Mouse (Mus musculus): ENCODE results near the gene Gm10031. TPM values are rescaled to one million over a fixed set of nuclear protein-coding genes. Genes with fewer than 3 reads are reported as not detected.

Gene Gm10031
- polyA plus RNA-seq, 1 experiment from 2014 or later, result 0.25 TPM

GRCm38 (mm10) chr1:156558024-156558930 is 34.5 kb downstream of the Gm10031 start, which contains the start of gene Abl2:
Gene Abl2 (plus strand): TSS chr1:156558786.
- peak; percentile 91 for ATAC-seq (ENCODE audit: insufficient number of reproducible peaks, insufficient read depth, low FRiP score, low TSS enrichment, low read depth)
- Histone ChIP-seq H3K36me3 (no peaks in the 10 kb centered on the region), H3K9me3 (no peaks in the 10 kb centered on the region), H3K4me1 (peaks cover 10% of the 10 kb centered on the region), H3K27me3 (no peaks in the 10 kb centered on the region), H3K27ac (peak within 1 kb of the TSS; percentile 96), H3K4me2 (peak within 1 kb of the TSS; percentile 69), H3K4me3 (peak within 1 kb of the TSS; percentile 95), H3K9ac (peak within 1 kb of the TSS; percentile 99)
- WGBS, result 8% methylated on average over 60 of the region's 60 CpGs

DNA sequence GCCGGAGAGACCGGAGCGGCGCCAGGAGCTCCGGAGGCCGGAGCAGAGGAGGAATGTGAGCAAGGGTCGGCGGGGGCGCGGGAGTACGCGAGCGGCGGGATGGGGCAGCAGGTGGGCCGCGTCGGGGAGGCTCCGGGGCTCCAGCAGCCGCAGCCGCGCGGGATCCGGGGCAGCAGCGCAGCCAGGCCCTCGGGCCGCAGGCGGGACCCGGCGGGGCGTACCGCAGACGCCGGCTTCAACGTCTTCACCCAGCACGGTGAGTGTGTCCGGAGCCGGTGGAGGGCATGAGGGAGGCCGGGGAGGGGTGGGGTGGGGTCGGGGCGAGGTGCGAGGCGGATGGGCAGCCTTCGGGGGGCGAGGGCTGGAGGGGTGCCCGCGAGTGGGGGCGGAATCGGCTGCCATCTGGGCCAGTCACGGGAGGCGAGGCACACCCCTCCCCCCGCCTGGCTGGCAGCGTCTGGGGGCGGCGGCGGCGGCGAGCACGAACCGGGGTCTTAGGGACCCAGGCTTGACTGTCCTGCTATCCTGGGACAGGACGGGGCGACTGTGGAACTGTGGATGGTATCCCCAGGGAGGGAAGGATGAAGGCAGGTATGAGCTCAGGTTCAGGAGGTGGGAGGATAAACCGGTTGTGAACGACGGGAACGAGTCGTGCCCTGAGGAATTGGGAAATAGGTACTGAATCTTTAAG is 35.3 kb downstream of the Gm10031 start:
- Histone ChIP-seq H3K9me3 (no peaks in the 10 kb centered on the region), H3K4me2 (peak overlapping the region; percentile 69), H3K4me1 (peaks cover 10% of the 10 kb centered on the region), H3K4me3 (peak overlapping the region; percentile 95), H3K9ac (peak overlapping the region; percentile 99), H3K27me3 (no peaks in the 10 kb centered on the region), H3K27ac (peak overlapping the region; percentile 96), H3K36me3 (no peaks in the 10 kb centered on the region)
- under 1% methylated on average over 52 of the region's 66 CpGs for WGBS
- ATAC-seq (ENCODE audit: insufficient number of reproducible peaks, insufficient read depth, low FRiP score, low TSS enrichment, low read depth), result peak; percentile 48

DNA sequence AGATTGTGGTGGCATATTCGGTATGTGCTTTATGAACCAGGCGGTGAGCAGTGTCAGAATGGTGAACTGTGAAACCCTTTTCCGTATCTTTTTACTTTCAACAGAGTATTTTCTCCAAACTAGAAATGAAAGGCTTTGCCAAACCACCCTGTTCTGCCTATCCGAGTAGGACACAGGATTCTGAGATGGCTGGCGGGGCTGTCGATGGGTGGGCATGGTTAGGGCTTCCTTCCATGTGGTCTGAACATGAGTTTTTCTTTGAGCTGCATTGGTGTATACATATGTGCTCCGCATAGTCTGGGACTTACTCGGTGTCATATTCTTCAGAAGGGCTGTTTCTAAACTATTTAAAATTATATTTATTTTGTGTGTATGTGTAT is 35.8 kb downstream of the Gm10031 start:
- no peaks in the 10 kb centered on the region for H3K36me3 ChIP-seq
- H3K4me1 ChIP-seq, result peaks cover 10% of the 10 kb centered on the region
- WGBS, result 9% methylated on average over 8 of the region's 8 CpGs
- peak overlapping the region; percentile 99 for H3K9ac ChIP-seq
- peak overlapping the region; percentile 95 for H3K4me3 ChIP-seq
- H3K27me3 ChIP-seq, result no peaks in the 10 kb centered on the region
- peak overlapping the region; percentile 69 for H3K4me2 ChIP-seq
- no peaks in the 10 kb centered on the region for H3K9me3 ChIP-seq
- H3K27ac ChIP-seq, result peak overlapping the region; percentile 96; the same call in 1 of the 2 replicates
- ATAC-seq (ENCODE audit: insufficient number of reproducible peaks, insufficient read depth, low FRiP score, low TSS enrichment, low read depth), result no peak

GRCm38 (mm10) chr1:156560500-156560899 is 36.7 kb downstream of the Gm10031 start:
- no peak for ATAC-seq (ENCODE audit: insufficient number of reproducible peaks, insufficient read depth, low FRiP score, low TSS enrichment, low read depth)
- Histone ChIP-seq H3K4me2 (peak overlapping the region; percentile 69), H3K36me3 (no peaks in the 10 kb centered on the region), H3K4me3 (no peak overlapping the region), H3K9me3 (no peaks in the 10 kb centered on the region), H3K27ac (no peak overlapping the region), H3K4me1 (peaks cover 10% of the 10 kb centered on the region), H3K9ac (no peak overlapping the region), H3K27me3 (no peaks in the 10 kb centered on the region)
- WGBS, result 92% methylated on average over 9 of the region's 9 CpGs

DNA sequence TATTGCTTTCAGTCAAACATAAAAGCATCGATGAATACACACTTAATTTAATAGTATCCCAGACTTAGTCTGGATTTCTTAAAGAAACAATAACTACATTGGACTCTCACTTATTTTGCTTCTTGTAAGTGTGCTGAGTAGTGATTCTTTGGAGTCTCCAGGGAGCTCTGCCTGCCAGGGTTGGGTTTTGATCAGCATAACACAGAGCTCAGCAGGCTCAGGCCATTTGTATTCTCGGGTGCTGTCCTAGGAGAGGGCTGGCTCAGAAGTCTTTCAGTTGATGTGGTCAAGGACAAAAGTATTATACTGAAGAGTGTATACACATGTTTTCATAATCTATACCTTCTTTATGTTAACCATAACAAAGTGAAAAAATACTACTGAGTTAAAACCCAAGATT is 41.5 kb downstream of the Gm10031 start:
- 65% methylated on average over 2 of the region's 2 CpGs for WGBS
- Histone ChIP-seq H3K27ac (no peak overlapping the region), H3K4me2 (no peak overlapping the region), H3K4me1 (peaks cover 7% of the 10 kb centered on the region), H3K27me3 (no peaks in the 10 kb centered on the region), H3K4me3 (no peak overlapping the region), H3K9ac (no peak overlapping the region), H3K36me3 (no peaks in the 10 kb centered on the region), H3K9me3 (no peaks in the 10 kb centered on the region)
- ATAC-seq (ENCODE audit: insufficient number of reproducible peaks, insufficient read depth, low FRiP score, low TSS enrichment, low read depth), result no peak

DNA sequence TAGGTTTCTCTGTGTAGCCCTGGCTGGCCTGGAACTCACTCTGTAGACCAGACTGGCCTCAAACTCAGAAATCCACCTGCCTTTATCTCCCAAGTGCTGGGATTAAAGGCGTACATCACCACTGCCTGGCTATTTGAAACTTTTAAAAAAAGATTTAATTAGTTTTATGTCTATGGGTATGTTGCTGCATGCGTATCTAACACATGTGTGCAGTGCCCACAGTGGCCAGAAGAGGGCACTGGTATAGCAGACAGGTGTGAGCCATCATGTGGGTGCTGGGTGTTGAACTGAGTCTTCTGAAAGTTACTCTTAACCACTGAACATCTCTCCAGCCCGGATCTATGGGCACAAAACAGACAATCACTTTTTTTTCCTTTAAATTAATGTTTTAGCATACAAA is 42.3 kb downstream of the Gm10031 start:
- ATAC-seq (ENCODE audit: insufficient number of reproducible peaks, insufficient read depth, low FRiP score, low TSS enrichment, low read depth), result no peak
- 98% methylated on average over 3 of the region's 3 CpGs for WGBS
- no peaks in the 10 kb centered on the region for H3K27me3 ChIP-seq

DNA sequence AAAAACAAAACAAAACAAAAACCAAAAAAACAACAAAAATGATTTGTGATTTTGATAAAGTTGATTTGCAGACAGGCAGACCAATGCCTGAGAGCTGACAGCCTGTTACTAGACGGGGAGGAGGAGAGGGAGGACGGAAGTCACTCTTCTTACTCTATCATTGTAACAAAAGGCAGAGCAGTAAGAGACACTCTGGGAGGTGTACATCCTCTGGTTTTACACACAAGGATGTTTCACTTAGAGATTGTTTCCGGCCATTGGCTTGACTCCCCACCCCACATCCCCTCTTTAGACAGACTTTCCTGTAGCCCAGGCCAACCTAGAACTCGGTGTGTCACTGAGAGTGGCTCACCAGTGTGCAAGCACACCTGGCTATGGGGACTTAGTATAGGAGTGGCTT is 45.8 kb downstream of the Gm10031 start:
- H3K4me1 ChIP-seq, result peaks cover 9% of the 10 kb centered on the region; the same call in 1 of the 2 replicates
- no peaks in the 10 kb centered on the region for H3K36me3 ChIP-seq
- H3K27ac ChIP-seq, result no peak overlapping the region
- ATAC-seq (ENCODE audit: insufficient number of reproducible peaks, insufficient read depth, low FRiP score, low TSS enrichment, low read depth), result no peak
- no peaks in the 10 kb centered on the region for H3K9me3 ChIP-seq
- H3K9ac ChIP-seq, result no peak overlapping the region
- no peak overlapping the region for H3K4me3 ChIP-seq
- no peak overlapping the region for H3K4me2 ChIP-seq
- WGBS, result 82% methylated on average over 4 of the region's 4 CpGs
- no peaks in the 10 kb centered on the region for H3K27me3 ChIP-seq

More for the DNA sequence above, 42.3 kb downstream of the Gm10031 start:
- Histone ChIP-seq H3K36me3 (no peaks in the 10 kb centered on the region), H3K9ac (no peak overlapping the region), H3K9me3 (no peaks in the 10 kb centered on the region), H3K4me2 (no peak overlapping the region), H3K4me3 (no peak overlapping the region), H3K27ac (no peak overlapping the region), H3K4me1 (peaks cover 9% of the 10 kb centered on the region; the same call in 1 of the 2 replicates)

DNA sequence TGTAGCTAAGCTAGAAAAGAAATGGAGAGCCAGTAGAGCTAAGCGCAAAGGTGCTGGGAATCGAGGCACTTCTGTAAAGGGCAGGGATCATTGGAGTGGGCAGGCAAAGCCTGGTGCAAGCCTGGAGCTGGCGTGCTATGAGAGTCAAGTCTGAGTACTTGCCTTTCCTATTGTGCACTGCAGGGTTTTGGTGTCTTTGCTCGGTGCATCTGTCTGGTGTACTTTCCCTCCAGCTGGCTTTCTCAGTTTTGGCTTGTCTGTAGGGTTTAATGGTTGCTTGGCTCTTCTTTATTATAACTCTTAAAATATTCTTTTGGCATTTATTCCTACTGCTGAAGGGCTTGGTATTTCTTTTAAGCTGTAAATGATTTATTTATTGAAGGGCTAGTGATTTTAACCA is 49.1 kb downstream of the Gm10031 start:
- Histone ChIP-seq H3K36me3 (no peaks in the 10 kb centered on the region), H3K4me3 (no peak overlapping the region), H3K9ac (no peak overlapping the region), H3K9me3 (no peaks in the 10 kb centered on the region), H3K27ac (no peak overlapping the region), H3K4me1 (0 out of 2 replicates have a peak, but pooled peaks cover 5% of the 10 kb centered on the region), H3K4me2 (no peak overlapping the region), H3K27me3 (no peaks in the 10 kb centered on the region)
- ATAC-seq (ENCODE audit: insufficient number of reproducible peaks, insufficient read depth, low FRiP score, low TSS enrichment, low read depth), result no peak
- WGBS, result 89% methylated on average over 4 of the region's 4 CpGs

Other genes starting within 250 kb of the Gm10031 start
- 0.43 and 1.3 TPM in 2 replicates for gene Tdrd5, start 220.3 kb upstream of the Gm10031 start, polyA plus RNA-seq (2015; fragmentation: Nextera tagmentation; extraction: Ambion mirVana)
- not detected in 2 replicates for gene Nphs2, start 213.3 kb upstream of the Gm10031 start, polyA plus RNA-seq (2015; fragmentation: Nextera tagmentation; extraction: Ambion mirVana)
- 975 and 1,206 TPM in 2 replicates for gene Gm2000, start 158.0 kb upstream of the Gm10031 start, polyA plus RNA-seq (2015; fragmentation: Nextera tagmentation; extraction: Ambion mirVana)
- gene Axdnd1, start 102.9 kb upstream of the Gm10031 start, polyA plus RNA-seq (2015; fragmentation: Nextera tagmentation; extraction: Ambion mirVana), result 0.31 and 0.47 TPM in 2 replicates
- gene Soat1, start 49.7 kb upstream of the Gm10031 start, polyA plus RNA-seq (2015; fragmentation: Nextera tagmentation; extraction: Ambion mirVana), result 24.9 and 30.7 TPM in 2 replicates
- gene Abl2, start 34.8 kb downstream of the Gm10031 start, polyA plus RNA-seq (2015; fragmentation: Nextera tagmentation; extraction: Ambion mirVana), result 5.2 and 5.9 TPM in 2 replicates
- gene Tor3a, start 150.3 kb downstream of the Gm10031 start, polyA plus RNA-seq (2015; fragmentation: Nextera tagmentation; extraction: Ambion mirVana), result 8.0 and 8.4 TPM in 2 replicates
- gene Fam20b, start 195.1 kb downstream of the Gm10031 start, polyA plus RNA-seq (2015; fragmentation: Nextera tagmentation; extraction: Ambion mirVana), result 23.5 and 24.1 TPM in 2 replicates